ENCODE assay signal across 9 mouse cellular contexts in the genomic region with DNA sequence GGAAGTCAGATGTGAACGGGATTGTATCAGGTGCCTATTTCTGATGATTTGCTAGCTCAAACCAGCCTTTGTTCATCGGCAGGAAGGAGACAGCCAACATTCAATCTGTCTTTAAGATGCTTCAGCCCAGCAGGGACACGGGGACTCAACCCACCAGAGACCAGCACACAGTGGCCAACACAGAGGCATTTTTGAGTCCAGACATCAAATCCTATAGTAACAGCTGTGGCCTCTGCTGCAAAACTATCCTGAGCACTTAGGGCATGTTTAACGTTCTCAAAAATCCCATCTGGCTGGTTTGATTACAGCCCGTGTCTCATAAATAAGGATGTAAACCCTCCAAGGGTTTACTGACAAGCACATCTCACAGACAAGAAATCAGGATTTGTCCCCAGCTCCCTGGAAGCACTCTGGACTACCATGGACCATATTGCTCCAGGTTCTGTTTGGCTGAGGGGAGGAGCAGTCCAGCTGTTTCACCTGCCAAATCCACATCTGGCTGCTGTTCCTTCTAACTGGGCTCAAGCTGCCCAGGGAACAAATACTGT.
A peak's percentile ranks its signal among the peaks of the same experiment; 100 is the strongest.
DNase-seq lines count a peak whose midpoint lies in the region; ATAC-seq and TF ChIP-seq lines count a peak whose summit lies in the region.
"Had no signal": no experiment of that assay in that cellular context is flagged by ENCODE, and none has a peak within 500 bp of the region (broad histone marks: within the 10 kb centered on the region; RNA-seq: fewer than 3 reads in every experiment).

No protein-coding gene starts in this region.

- peak overlapping the region; percentile 57 for H3K27ac ChIP-seq in kidney, embryonic 16.5 days (ENCODE audit: low read length)
- peak overlapping the region; percentile 87 for H3K27ac ChIP-seq in embryonic facial prominence, embryonic 15.5 days (replicated peaks)
- peak overlapping the region; percentile 33 for H3K27ac ChIP-seq in intestine, embryonic 16.5 days (ENCODE audit: low read length)
- peak overlapping the region; percentile 71 for H3K27ac ChIP-seq in olfactory bulb, adult 2 months (ENCODE audit: insufficient read depth, low read depth, low read length)

- no peak for ATAC-seq in kidney, embryonic 16.5 days (ENCODE audit: low FRiP score, low TSS enrichment)
- ATAC-seq in embryonic facial prominence, embryonic 15.5 days (ENCODE audit: insufficient number of reproducible peaks, low FRiP score, low TSS enrichment, low read depth): peak; percentile 11; the same call in 1 of the 2 replicates
- no peak for ATAC-seq in intestine, embryonic 16.5 days

- H3K4me2 ChIP-seq in kidney, embryonic 16.5 days (replicated peaks; ENCODE audit: low read depth, low read length): no peak overlapping the region
- no peak overlapping the region for H3K4me2 ChIP-seq in embryonic facial prominence, embryonic 15.5 days (replicated peaks)
- H3K4me2 ChIP-seq in intestine, embryonic 16.5 days (ENCODE audit: low read depth, low read length): no peak overlapping the region

- DNase-seq in kidney, postnatal 10 days: no peak
- DNase-seq in urinary bladder, postnatal 36 days (ENCODE audit: low spot score in 2 of 2): no peak
- no peak for DNase-seq in adrenal gland, postnatal 10 days
- DNase-seq in cerebellum, adult 9-10 months: no peak
- DNase-seq: lung, adult 2 months had no signal

- no peaks in the 10 kb centered on the region for H3K36me3 ChIP-seq in kidney, embryonic 16.5 days (ENCODE audit: insufficient read depth, low read length)
- no peaks in the 10 kb centered on the region for H3K36me3 ChIP-seq in embryonic facial prominence, embryonic 15.5 days
- no peaks in the 10 kb centered on the region for H3K36me3 ChIP-seq in intestine, embryonic 16.5 days (ENCODE audit: control insufficient read depth, insufficient read depth, low read length)

- no peaks in the 10 kb centered on the region; the same call in 1 of the 2 replicates for H3K9me3 ChIP-seq in kidney, embryonic 16.5 days (ENCODE audit: low read length)
- no peaks in the 10 kb centered on the region for H3K9me3 ChIP-seq in embryonic facial prominence, embryonic 15.5 days (replicated peaks)
- H3K9me3 ChIP-seq in intestine, embryonic 16.5 days (ENCODE audit: control insufficient read depth, low read length): no peaks in the 10 kb centered on the region

- H3K27me3 ChIP-seq in kidney, embryonic 16.5 days (ENCODE audit: insufficient read depth, low read length): no peaks in the 10 kb centered on the region
- no peaks in the 10 kb centered on the region for H3K27me3 ChIP-seq in embryonic facial prominence, embryonic 15.5 days
- H3K27me3 ChIP-seq in intestine, embryonic 16.5 days (replicated peaks; ENCODE audit: control insufficient read depth, insufficient read depth, low read length): no peaks in the 10 kb centered on the region

- TF ChIP-seq POLR2A in olfactory bulb, adult 2 months (IDR thresholded peaks at IDR 0.05; ENCODE audit: insufficient read depth, low read depth, low read length): no peak

- WGBS in kidney, embryonic 16.5 days: 49% methylated on average over 5 of the region's 5 CpGs
- 38% methylated on average over 5 of the region's 5 CpGs for WGBS in embryonic facial prominence, embryonic 15.5 days
- 48% methylated on average over 5 of the region's 5 CpGs for WGBS in intestine, embryonic 16.5 days
- 50% methylated on average over 5 of the region's 5 CpGs for WGBS in olfactory bulb, adult 2 months

- no peak overlapping the region for H3K9ac ChIP-seq in kidney, embryonic 16.5 days (replicated peaks; ENCODE audit: low read length)
- no peak overlapping the region for H3K9ac ChIP-seq in embryonic facial prominence, embryonic 15.5 days
- H3K9ac ChIP-seq in intestine, embryonic 16.5 days (ENCODE audit: low read depth, low read length): no peak overlapping the region

- no peak overlapping the region for H3K4me3 ChIP-seq in kidney, embryonic 16.5 days (ENCODE audit: low read length)
- H3K4me3 ChIP-seq in embryonic facial prominence, embryonic 15.5 days (replicated peaks): no peak overlapping the region
- no peak overlapping the region for H3K4me3 ChIP-seq in intestine, embryonic 16.5 days (ENCODE audit: low read length)
- no peak overlapping the region for H3K4me3 ChIP-seq in olfactory bulb, adult 2 months (ENCODE audit: insufficient read depth, low read depth, low read length)

- H3K4me1 ChIP-seq in kidney, embryonic 16.5 days (ENCODE audit: insufficient read depth, low read length): peaks cover 43% of the 10 kb centered on the region
- peaks cover 63% of the 10 kb centered on the region for H3K4me1 ChIP-seq in embryonic facial prominence, embryonic 15.5 days
- H3K4me1 ChIP-seq in intestine, embryonic 16.5 days (ENCODE audit: control insufficient read depth, insufficient read depth, low read length): peaks cover 42% of the 10 kb centered on the region
- H3K4me1 ChIP-seq in olfactory bulb, adult 2 months (ENCODE audit: control insufficient read depth, insufficient read depth, low read length): peaks cover 31% of the 10 kb centered on the region

- no peak for TF ChIP-seq CTCF in olfactory bulb, adult 2 months (IDR thresholded peaks at IDR 0.05; ENCODE audit: insufficient read depth, low read depth, low read length)

Comparison
In these comparisons a context has a peak if more than half of its experiments do, and no peak if none do; other contexts are left out.
1. H3K27ac ChIP-seq: peak in every context shown above with its lines; median percentile 87 in embryonic facial prominence, embryonic 15.5 days; 71 in olfactory bulb, adult 2 months; 57 in kidney, embryonic 16.5 days; 33 in intestine, embryonic 16.5 days.